Mouse (Mus musculus) heart, embryonic 16.5 days (tissue): ENCODE measurements around the gene A630089N07Rik. TPM values are rescaled to one million over a fixed set of nuclear protein-coding genes. Genes with fewer than 3 reads are reported as not detected.
"Not testable (repeated sequence)": the region's sequence is repeated elsewhere in the genome, so short reads cannot be mapped to it uniquely, and the experiment has no call there.

Source experiments
- ATAC-seq: fragments of 200-750 bp; cut with Nextera tagmentation; replicated peaks from 2 replicates; pipeline ENCODE4 v1.8.0; 2017; ENCODE audit warnings: moderate number of reproducible peaks; ENCODE audit not compliant: insufficient read depth, low FRiP score; ENCODE audit errors: extremely low read depth
- H3K27ac ChIP-seq: fragments of 300-500 bp; sonication (generic); 2 replicates; pipeline ENCODE4 v1.5.1; 2014; ENCODE audit warnings: mild to moderate bottlenecking, low read length, control low read depth, moderate library complexity
- H3K27me3 ChIP-seq: fragments of 300-500 bp; sonication (generic); 2 replicates; pipeline ENCODE4 v1.6.1; 2014; ENCODE audit warnings: low read length, mixed read lengths; ENCODE audit not compliant: control insufficient read depth, insufficient read depth
- H3K36me3 ChIP-seq: fragments of 300-500 bp; sonication (generic); 2 replicates; pipeline ENCODE4 v1.6.1; 2014; ENCODE audit not compliant: control insufficient read depth, insufficient read depth
- H3K4me1 ChIP-seq: fragments of 300-500 bp; sonication (generic); 2 replicates; pipeline ENCODE4 v1.6.1; 2014; ENCODE audit warnings: low read length, mixed read lengths; ENCODE audit not compliant: control insufficient read depth, insufficient read depth
- H3K4me2 ChIP-seq: fragments of 300-500 bp; sonication (generic); 2 replicates; pipeline ENCODE4 v1.6.1; 2014; ENCODE audit warnings: low read depth, mild to moderate bottlenecking, control low read depth, low read length
- H3K4me3 ChIP-seq: fragments of 300-500 bp; sonication (generic); 2 replicates; pipeline ENCODE4 v1.5.1; 2014; ENCODE audit warnings: mild to moderate bottlenecking, control low read depth, low read length
- H3K9ac ChIP-seq: fragments of 300-500 bp; sonication (generic); 2 replicates; pipeline ENCODE4 v1.6.1; 2014; ENCODE audit warnings: low read length, control low read depth
- H3K9me3 ChIP-seq: fragments of 300-500 bp; sonication (generic); replicated peaks from 2 replicates; pipeline ENCODE4 v1.6.1; 2016; ENCODE audit warnings: low read length; ENCODE audit not compliant: control insufficient read depth
- WGBS: fragments of 180-500 bp; shearing (Covaris S2); extraction: QIAGEN DNeasy Blood & Tissue Kit; methylation state at CpG from one replicate; pipeline ENCODE4 v1.1.7; 2014; 5-methylcytosine and 5-hydroxymethylcytosine counted together
- polyA plus RNA-seq: library from polyadenylated mRNA; unstranded; fragments of >200 nt; fragmentation: Nextera tagmentation; extraction: Ambion mirVana; gene quantifications from 2 replicates; pipeline ENCODE4 v1.2.1, GENCODE M21; 2015

A630089N07Rik gene
- polyA plus RNA-seq = 9.6 and 11.0 TPM in 2 replicates

GRCm38 (mm10) chr16:98081889-98082818 lies at the start of gene A630089N07Rik:
Gene A630089N07Rik (minus strand): TSS chr16:98082450.
- Histone ChIP-seq H3K4me3 (peak within 1 kb of the TSS; percentile 88), H3K27ac (peak within 1 kb of the TSS; percentile 78), H3K9ac (peak within 1 kb of the TSS; percentile 75), H3K4me2 (peak within 1 kb of the TSS; percentile 74)
- not testable (repeated sequence) for H3K9me3 ChIP-seq, H3K4me1 ChIP-seq, H3K27me3 ChIP-seq, H3K36me3 ChIP-seq
- WGBS = under 1% methylated on average over 25 of the region's 25 CpGs
- peak; percentile 98 for ATAC-seq

- H3K27ac ChIP-seq = no peak overlapping the region
- no peaks in the 10 kb centered on the region for H3K4me1 ChIP-seq
- no peaks in the 10 kb centered on the region for H3K36me3 ChIP-seq
- H3K27me3 ChIP-seq = no peaks in the 10 kb centered on the region
- WGBS = 98% methylated on average over 11 of the region's 11 CpGs
- no peak for ATAC-seq
- no peak overlapping the region for H3K4me2 ChIP-seq
- H3K4me3 ChIP-seq = no peak overlapping the region
- H3K9me3 ChIP-seq = 0 out of 2 replicates have a peak, but pooled peaks cover 2% of the 10 kb centered on the region
- H3K9ac ChIP-seq = no peak overlapping the region
Observed at GRCm38 (mm10) chr16:98107109-98107508, 24.9 kb upstream of the A630089N07Rik start.

- not testable (repeated sequence) for H3K9me3 ChIP-seq, H3K27me3 ChIP-seq, H3K36me3 ChIP-seq, H3K4me1 ChIP-seq
- Histone ChIP-seq H3K27ac (peak overlapping the region; percentile 78), H3K4me2 (peak overlapping the region; percentile 74), H3K4me3 (peak overlapping the region; percentile 88), H3K9ac (peak overlapping the region; percentile 75)
- WGBS = under 1% methylated on average over 9 of the region's 9 CpGs
- ATAC-seq = peak; percentile 10; the same call in 1 of the 2 replicates
Observed at GRCm38 (mm10) chr16:98081550-98081888, 731 bp downstream of the A630089N07Rik start.

- not testable (repeated sequence) for H3K9me3 ChIP-seq, H3K27ac ChIP-seq, H3K27me3 ChIP-seq, ATAC-seq, H3K4me1 ChIP-seq, H3K36me3 ChIP-seq
- H3K9ac ChIP-seq = peak overlapping the region; percentile 75
- WGBS = 86% methylated on average over 1 of the region's 1 CpGs
- peak overlapping the region; percentile 74 for H3K4me2 ChIP-seq
- H3K4me3 ChIP-seq = peak overlapping the region; percentile 88
Observed at GRCm38 (mm10) chr16:98081140-98081539, 1.1 kb downstream of the A630089N07Rik start.

- 0 out of 2 replicates have a peak overlapping the region, but pooled peaks have one; percentile 48 for H3K27ac ChIP-seq
- H3K9me3 ChIP-seq, ATAC-seq, H3K36me3 ChIP-seq, H3K27me3 ChIP-seq, H3K4me3 ChIP-seq, H3K4me1 ChIP-seq, H3K4me2 ChIP-seq, H3K9ac ChIP-seq: not testable (repeated sequence)
- WGBS = 71% methylated on average over 3 of the region's 3 CpGs
Observed at GRCm38 (mm10) chr16:98079382-98079781, 2.9 kb downstream of the A630089N07Rik start.

- Histone ChIP-seq H3K9me3 (no peaks in the 10 kb centered on the region), H3K4me3 (no peak overlapping the region), H3K27me3 (no peaks in the 10 kb centered on the region), H3K4me1 (no peaks in the 10 kb centered on the region), H3K9ac (no peak overlapping the region), H3K4me2 (no peak overlapping the region), H3K36me3 (no peaks in the 10 kb centered on the region), H3K27ac (no peak overlapping the region)
- ATAC-seq = no peak
- WGBS = 77% methylated on average over 2 of the region's 2 CpGs
Observed at GRCm38 (mm10) chr16:98041676-98042075, 40.6 kb downstream of the A630089N07Rik start.

- not testable (repeated sequence) for H3K27me3 ChIP-seq, ATAC-seq, H3K27ac ChIP-seq, H3K4me2 ChIP-seq, H3K36me3 ChIP-seq, H3K9me3 ChIP-seq, H3K9ac ChIP-seq, H3K4me1 ChIP-seq, H3K4me3 ChIP-seq
- WGBS = 91% methylated on average over 2 of the region's 2 CpGs
Observed at GRCm38 (mm10) chr16:98034971-98035370, 47.3 kb downstream of the A630089N07Rik start.

GRCm38 (mm10) chr16:98026186-98026585 lies 56.1 kb downstream of the A630089N07Rik start:
- not testable (repeated sequence) for H3K9ac ChIP-seq, H3K4me1 ChIP-seq, H3K4me2 ChIP-seq, H3K36me3 ChIP-seq, H3K9me3 ChIP-seq, H3K4me3 ChIP-seq, ATAC-seq, H3K27ac ChIP-seq, H3K27me3 ChIP-seq
- WGBS = 75% methylated on average over 8 of the region's 8 CpGs

GRCm38 (mm10) chr16:98022657-98023345 lies 59.4 kb downstream of the A630089N07Rik start:
- Histone ChIP-seq H3K4me3 (no peak overlapping the region), H3K4me2 (no peak overlapping the region), H3K4me1 (no peaks in the 10 kb centered on the region), H3K27me3 (no peaks in the 10 kb centered on the region), H3K9ac (no peak overlapping the region), H3K36me3 (peaks cover 3% of the 10 kb centered on the region; the same call in 1 of the 2 replicates), H3K9me3 (no peaks in the 10 kb centered on the region; the same call in 1 of the 2 replicates), H3K27ac (no peak overlapping the region)
- 72% methylated on average over 2 of the region's 2 CpGs for WGBS
- ATAC-seq = no peak
